Mouse (Mus musculus): Measurements from ENCODE around the gene Ccdc78. TPM values are rescaled to one million over a fixed set of nuclear protein-coding genes. Genes with fewer than 3 reads are reported as not detected.
"Not testable (repeated sequence)": the region's sequence is repeated elsewhere in the genome, so short reads cannot be mapped to it uniquely, and the experiment has no call there.

The Ccdc78 gene
- 0.23 and 0.29 TPM in 2 replicates for polyA plus RNA-seq (2015; fragmentation: Nextera tagmentation; extraction: Ambion mirVana)

DNA sequence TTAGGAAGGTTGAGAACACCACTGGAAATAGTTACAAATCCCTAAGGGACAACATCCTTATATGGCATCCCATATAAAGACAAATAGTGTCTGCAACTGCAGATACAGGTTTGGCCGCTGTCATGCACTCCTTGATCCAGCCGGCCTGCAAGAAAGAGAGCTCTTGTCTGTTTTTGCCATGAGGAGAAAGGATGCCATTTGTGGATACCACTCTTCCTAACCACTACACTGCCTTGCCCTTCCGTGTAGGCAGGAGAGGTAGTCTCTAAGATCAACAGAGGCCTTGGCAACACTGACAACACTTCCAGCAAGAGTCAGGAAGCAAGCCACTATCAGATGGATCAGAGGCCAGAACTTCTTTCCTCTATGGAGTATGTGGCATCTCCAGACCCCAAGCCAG, at the start of gene Ccdc78:
Gene Ccdc78 (plus strand): TSS at position 301 of the 400 bp plus-strand sequence.
- Histone ChIP-seq H3K9me3 (replicated peaks) (no peaks in the 10 kb centered on the region), H3K9ac (peak within 1 kb of the TSS; percentile 69), H3K27me3 (no peaks in the 10 kb centered on the region), H3K4me2 (peak within 1 kb of the TSS; percentile 67), H3K27ac (peak within 1 kb of the TSS; percentile 96), H3K36me3 (peaks cover 64% of the 10 kb centered on the region), H3K4me1 (peaks cover 29% of the 10 kb centered on the region), H3K4me3 (replicated peaks) (peak within 1 kb of the TSS; percentile 72)
- ATAC-seq (replicated peaks; ENCODE audit: low FRiP score): no peak
- 83% methylated on average over 3 of the region's 3 CpGs for WGBS

DNA sequence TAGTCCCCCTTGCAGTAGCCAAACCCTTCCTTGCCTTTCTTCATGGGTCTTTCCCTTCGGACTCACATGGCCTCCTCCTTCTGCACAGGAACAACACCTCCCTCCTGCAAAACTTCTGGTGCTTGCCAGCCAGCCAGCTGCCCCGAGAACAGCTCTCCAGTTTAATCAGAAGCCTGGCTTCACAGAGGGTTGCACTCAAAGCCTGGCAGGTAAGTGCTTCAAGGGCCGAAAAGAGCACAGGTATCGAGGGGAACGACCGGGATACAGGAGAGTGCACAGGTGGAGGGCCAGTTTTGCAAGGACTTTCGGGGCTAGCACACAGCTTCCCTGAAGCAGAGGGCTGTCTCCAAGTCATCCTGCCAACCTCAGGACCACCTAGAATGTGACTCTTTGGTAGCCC, 47.5 kb upstream of the Ccdc78 start:
- H3K4me1 ChIP-seq: no peaks in the 10 kb centered on the region
- H3K36me3 ChIP-seq: no peaks in the 10 kb centered on the region
- no peak overlapping the region for H3K9ac ChIP-seq
- 83% methylated on average over 7 of the region's 7 CpGs for whole genome bisulfite sequencing
- no peak overlapping the region for H3K4me2 ChIP-seq
- H3K27me3 ChIP-seq: no peaks in the 10 kb centered on the region
- no peak overlapping the region for H3K4me3 ChIP-seq (replicated peaks)
- no peaks in the 10 kb centered on the region for H3K9me3 ChIP-seq (replicated peaks)
- no peak for ATAC-seq (replicated peaks; ENCODE audit: low FRiP score)
- H3K27ac ChIP-seq: no peak overlapping the region

DNA sequence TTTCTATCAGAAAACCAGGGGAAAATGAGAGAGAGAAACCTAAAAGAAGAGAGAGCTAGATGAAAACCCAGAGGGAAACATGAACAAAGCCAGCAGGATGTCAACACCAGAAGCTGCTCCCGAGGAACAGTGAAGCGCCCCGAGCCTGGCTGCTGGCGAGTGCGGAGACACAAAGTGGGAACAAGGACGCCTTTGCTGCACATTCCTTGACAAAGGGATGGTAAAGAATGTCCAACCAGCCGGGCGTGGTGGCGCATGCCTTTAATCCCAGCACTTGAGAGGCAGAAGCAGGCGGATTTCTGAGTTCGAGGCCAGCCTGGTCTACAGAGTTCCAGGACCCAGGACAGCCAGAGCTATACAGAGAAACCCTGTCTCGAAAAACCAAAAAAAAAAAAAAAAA, 44.9 kb upstream of the Ccdc78 start:
- H3K27me3 ChIP-seq; H3K4me2 ChIP-seq; H3K27ac ChIP-seq; H3K9me3 ChIP-seq (replicated peaks); H3K4me3 ChIP-seq (replicated peaks); H3K9ac ChIP-seq; ATAC-seq (replicated peaks; ENCODE audit: low FRiP score); H3K4me1 ChIP-seq; H3K36me3 ChIP-seq: not testable (repeated sequence)
- 78% methylated on average over 12 of the region's 12 CpGs for WGBS

- ATAC-seq (replicated peaks; ENCODE audit: low FRiP score): no peak
- Histone ChIP-seq H3K27ac (no peak overlapping the region), H3K4me1 (no peaks in the 10 kb centered on the region), H3K9me3 (replicated peaks) (no peaks in the 10 kb centered on the region), H3K27me3 (no peaks in the 10 kb centered on the region), H3K36me3 (no peaks in the 10 kb centered on the region), H3K9ac (no peak overlapping the region), H3K4me3 (replicated peaks) (no peak overlapping the region), H3K4me2 (no peak overlapping the region)
- WGBS: 90% methylated on average over 9 of the region's 9 CpGs
Measured at GRCm38 (mm10) chr17:25743831-25744230, 42.5 kb upstream of the Ccdc78 start.

DNA sequence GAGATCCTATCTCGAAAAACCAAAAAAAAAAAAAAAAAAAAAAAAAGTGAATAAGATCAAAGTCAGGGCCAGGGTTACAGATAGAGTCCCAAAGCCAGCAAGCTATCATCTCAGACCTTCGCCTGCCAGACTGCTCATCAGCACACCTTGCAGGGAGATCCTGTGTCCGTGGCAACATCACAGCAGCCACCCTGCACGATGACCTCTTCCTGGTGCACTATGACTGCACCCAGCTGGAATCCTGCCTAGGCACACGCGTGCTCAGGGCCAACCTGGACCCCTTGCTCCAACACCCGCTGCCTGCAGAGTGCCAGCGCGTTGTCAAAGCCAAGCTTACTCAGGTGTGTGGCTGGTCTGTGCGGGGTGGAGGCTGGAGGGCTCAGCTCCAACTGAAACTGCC, 42.1 kb upstream of the Ccdc78 start:
- no peaks in the 10 kb centered on the region for H3K27me3 ChIP-seq
- H3K9ac ChIP-seq: no peak overlapping the region
- 80% methylated on average over 10 of the region's 10 CpGs for WGBS
- ATAC-seq (replicated peaks; ENCODE audit: low FRiP score): no peak
- no peaks in the 10 kb centered on the region for H3K9me3 ChIP-seq (replicated peaks)
- H3K4me2 ChIP-seq: no peak overlapping the region
- H3K4me3 ChIP-seq (replicated peaks): no peak overlapping the region
- H3K27ac ChIP-seq: no peak overlapping the region
- H3K36me3 ChIP-seq: no peaks in the 10 kb centered on the region
- H3K4me1 ChIP-seq: no peaks in the 10 kb centered on the region

DNA sequence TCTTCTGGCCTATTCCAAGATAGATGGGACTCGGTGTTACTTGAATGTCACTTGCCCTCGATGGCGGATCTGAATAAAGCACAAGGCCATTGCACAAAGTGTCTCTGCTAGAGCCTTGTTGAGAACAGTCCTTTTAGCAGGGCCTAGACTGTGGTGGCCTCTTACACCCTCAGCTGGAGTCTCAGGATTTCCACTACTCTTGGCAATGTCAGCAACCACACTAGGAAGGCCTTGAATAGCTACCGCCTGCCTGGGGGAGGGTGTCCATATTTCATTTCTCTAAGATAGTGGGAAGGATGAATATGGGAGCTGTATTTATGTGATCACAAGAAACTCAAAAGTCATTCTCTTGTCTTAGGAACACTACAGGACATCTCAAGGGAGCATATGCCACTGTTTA, 38.1 kb upstream of the Ccdc78 start:
- WGBS: 85% methylated on average over 4 of the region's 4 CpGs
- no peak overlapping the region for H3K4me2 ChIP-seq
- H3K27me3 ChIP-seq: no peaks in the 10 kb centered on the region
- no peak for ATAC-seq (replicated peaks; ENCODE audit: low FRiP score)
- H3K9me3 ChIP-seq (replicated peaks): no peaks in the 10 kb centered on the region
- no peak overlapping the region for H3K9ac ChIP-seq
- no peak overlapping the region for H3K27ac ChIP-seq
- H3K4me1 ChIP-seq: peaks cover 7% of the 10 kb centered on the region
- no peaks in the 10 kb centered on the region for H3K36me3 ChIP-seq
- no peak overlapping the region for H3K4me3 ChIP-seq (replicated peaks)

DNA sequence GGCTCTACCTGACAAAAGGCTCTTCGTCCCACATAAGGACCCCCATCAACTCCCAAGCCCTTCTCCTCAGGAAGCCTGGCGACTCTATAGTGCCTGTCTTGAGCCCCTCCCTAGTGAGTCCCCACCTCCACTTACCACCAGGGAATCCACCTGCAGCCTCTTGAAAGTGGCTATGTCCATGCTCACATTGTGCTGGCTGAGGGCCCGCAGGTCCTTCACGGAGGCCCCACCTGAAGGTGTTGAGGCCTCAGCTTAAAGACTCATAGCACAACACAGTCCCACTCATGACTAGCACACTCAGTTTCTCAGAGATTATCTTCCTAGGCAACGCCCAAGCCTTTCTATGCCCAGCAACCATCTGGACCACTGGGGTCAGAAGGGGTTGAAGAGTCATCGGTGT, 37.1 kb upstream of the Ccdc78 start:
- no peak for ATAC-seq (replicated peaks; ENCODE audit: low FRiP score)
- 83% methylated on average over 6 of the region's 6 CpGs for WGBS
- H3K27ac ChIP-seq: no peak overlapping the region

GRCm38 (mm10) chr17:25751446-25751845, 34.9 kb upstream of the Ccdc78 start:
- Histone ChIP-seq H3K36me3 (no peaks in the 10 kb centered on the region), H3K9ac (no peak overlapping the region), H3K4me1 (peaks cover 20% of the 10 kb centered on the region), H3K27ac (no peak overlapping the region), H3K4me2 (no peak overlapping the region), H3K9me3 (replicated peaks) (no peaks in the 10 kb centered on the region), H3K27me3 (no peaks in the 10 kb centered on the region), H3K4me3 (replicated peaks) (no peak overlapping the region)
- 26% methylated on average over 5 of the region's 5 CpGs for WGBS
- no peak for ATAC-seq (replicated peaks; ENCODE audit: low FRiP score)

More for the DNA sequence above, 37.1 kb upstream of the Ccdc78 start:
- H3K9ac ChIP-seq: no peak overlapping the region
- H3K9me3 ChIP-seq (replicated peaks): no peaks in the 10 kb centered on the region
- no peaks in the 10 kb centered on the region for H3K36me3 ChIP-seq
- no peak overlapping the region for H3K4me2 ChIP-seq
- no peak overlapping the region for H3K4me3 ChIP-seq (replicated peaks)
- peaks cover 7% of the 10 kb centered on the region for H3K4me1 ChIP-seq
- H3K27me3 ChIP-seq: no peaks in the 10 kb centered on the region

GRCm38 (mm10) chr17:25754241-25754640, 32.1 kb upstream of the Ccdc78 start, which contains the start of gene Msln:
Gene Msln, minus strand, starts transcription at chr17:25754378.
- H3K4me3 ChIP-seq (replicated peaks): no peak within 1 kb of the TSS
- H3K9me3 ChIP-seq (replicated peaks): no peaks in the 10 kb centered on the region
- no peak within 1 kb of the TSS for H3K9ac ChIP-seq
- ATAC-seq (replicated peaks; ENCODE audit: low FRiP score): no peak; the same call in 1 of the 2 replicates
- peaks cover 25% of the 10 kb centered on the region for H3K4me1 ChIP-seq
- H3K36me3 ChIP-seq: no peaks in the 10 kb centered on the region
- 85% methylated on average over 9 of the region's 9 CpGs for WGBS
- no peak within 1 kb of the TSS for H3K27ac ChIP-seq
- no peak within 1 kb of the TSS for H3K4me2 ChIP-seq
- H3K27me3 ChIP-seq: no peaks in the 10 kb centered on the region

- no peaks in the 10 kb centered on the region for H3K36me3 ChIP-seq
- no peaks in the 10 kb centered on the region for H3K9me3 ChIP-seq (replicated peaks)
- H3K4me3 ChIP-seq (replicated peaks): no peak overlapping the region
- peaks cover 25% of the 10 kb centered on the region for H3K4me1 ChIP-seq
- H3K4me2 ChIP-seq: no peak overlapping the region
- H3K9ac ChIP-seq: no peak overlapping the region
- WGBS: 89% methylated on average over 4 of the region's 4 CpGs
- H3K27ac ChIP-seq: no peak overlapping the region
- no peaks in the 10 kb centered on the region for H3K27me3 ChIP-seq
- ATAC-seq (replicated peaks; ENCODE audit: low FRiP score): no peak
Measured at GRCm38 (mm10) chr17:25755086-25755485, 31.3 kb upstream of the Ccdc78 start.

- ATAC-seq (replicated peaks; ENCODE audit: low FRiP score): 0 out of 2 replicates have a peak, but pooled peaks have one; percentile 49
- Histone ChIP-seq H3K9me3 (replicated peaks) (no peaks in the 10 kb centered on the region), H3K9ac (no peak overlapping the region), H3K27ac (no peak overlapping the region), H3K36me3 (no peaks in the 10 kb centered on the region), H3K4me3 (replicated peaks) (no peak overlapping the region), H3K27me3 (no peaks in the 10 kb centered on the region), H3K4me2 (no peak overlapping the region), H3K4me1 (peaks cover 25% of the 10 kb centered on the region)
- 22% methylated on average over 4 of the region's 4 CpGs for WGBS
Measured at GRCm38 (mm10) chr17:25755627-25756377, 30.6 kb upstream of the Ccdc78 start.

GRCm38 (mm10) chr17:25756378-25757242, 29.8 kb upstream of the Ccdc78 start:
- H3K27me3 ChIP-seq: no peaks in the 10 kb centered on the region
- H3K4me3 ChIP-seq (replicated peaks): no peak overlapping the region
- ATAC-seq (replicated peaks; ENCODE audit: low FRiP score): 0 out of 2 replicates have a peak, but pooled peaks have one; percentile 10
- 74% methylated on average over 9 of the region's 9 CpGs for whole genome bisulfite sequencing
- no peak overlapping the region for H3K4me2 ChIP-seq
- H3K36me3 ChIP-seq: no peaks in the 10 kb centered on the region
- no peak overlapping the region for H3K9ac ChIP-seq
- peaks cover 20% of the 10 kb centered on the region for H3K4me1 ChIP-seq
- no peaks in the 10 kb centered on the region for H3K9me3 ChIP-seq (replicated peaks)
- no peak overlapping the region for H3K27ac ChIP-seq

Measured in kidney, embryonic 15.5 days (tissue).